ENCODE assay signal across 10 mouse cellular contexts in the genomic region with DNA sequence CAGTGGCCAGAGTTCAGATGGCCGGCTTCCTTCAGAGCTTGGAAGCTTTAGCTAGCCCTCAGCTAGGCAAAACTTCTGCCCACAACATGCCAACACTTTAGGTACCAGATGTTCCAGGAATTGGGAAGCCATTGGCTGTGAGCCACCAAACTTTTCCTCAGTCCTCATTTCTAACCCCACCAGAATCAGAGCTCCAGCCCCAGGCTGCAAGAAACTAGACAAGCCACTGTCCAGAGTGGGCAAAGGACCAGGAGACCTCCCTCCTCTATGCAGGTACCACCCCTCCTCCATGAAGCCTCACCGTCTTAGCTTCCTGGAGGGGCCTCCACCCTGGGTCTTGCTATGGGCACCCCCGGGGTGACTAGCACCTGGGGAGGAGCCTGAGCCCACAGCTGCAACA. TPM values are rescaled to one million over a fixed set of nuclear protein-coding genes. Genes with fewer than 3 reads are reported as not detected.
A peak's percentile ranks its signal among the peaks of the same experiment; 100 is the strongest.
DNase-seq lines count a peak whose midpoint lies in the region; ATAC-seq and TF ChIP-seq lines count a peak whose summit lies in the region.
"Had no signal": no experiment of that assay in that cellular context is flagged by ENCODE, and none has a peak within 500 bp of the region (broad histone marks: within the 10 kb centered on the region; RNA-seq: fewer than 3 reads in every experiment).

No protein-coding gene starts in this region.

- H3K9me3 ChIP-seq in lung, embryonic 14.5 days (ENCODE audit: low read depth, low read length): no peaks in the 10 kb centered on the region
- H3K9me3 ChIP-seq in intestine, embryonic 15.5 days: no peaks in the 10 kb centered on the region
- H3K9me3 ChIP-seq: liver, embryonic 13.5 days had no signal

- TF ChIP-seq CTCF in lung, embryonic 14.5 days (IDR thresholded peaks at IDR 0.05; ENCODE audit: low read depth): no peak
- TF ChIP-seq CTCF in small intestine, adult 2 months (IDR thresholded peaks at IDR 0.05; ENCODE audit: extremely low read depth, insufficient read length, insufficient replicate concordance, low read depth, low read length): no peak

- 49% methylated on average over 3 of the region's 3 CpGs for WGBS in lung, embryonic 14.5 days
- 59% methylated on average over 3 of the region's 3 CpGs for WGBS in intestine, embryonic 15.5 days
- WGBS in small intestine, adult 2 months: 26% methylated on average over 3 of the region's 3 CpGs

- H3K9ac ChIP-seq in lung, embryonic 14.5 days: no peak overlapping the region
- H3K9ac ChIP-seq in intestine, embryonic 15.5 days: 0 out of 2 replicates have a peak overlapping the region, but pooled peaks have one; percentile 20

- H3K27ac ChIP-seq in lung, embryonic 14.5 days (ENCODE audit: low read depth): no peak overlapping the region
- no peak overlapping the region for H3K27ac ChIP-seq in intestine, embryonic 15.5 days
- peak overlapping the region; percentile 97 for H3K27ac ChIP-seq in small intestine, adult 2 months (ENCODE audit: insufficient read depth, low read depth, low read length)
- H3K27ac ChIP-seq: liver, embryonic 13.5 days had no signal

- no peak for ATAC-seq in lung, embryonic 14.5 days (ENCODE audit: insufficient read depth)
- ATAC-seq in intestine, embryonic 15.5 days: no peak

- H3K36me3 ChIP-seq in lung, embryonic 14.5 days (ENCODE audit: insufficient read depth): peaks cover 25% of the 10 kb centered on the region; the same call in 1 of the 2 replicates
- H3K36me3 ChIP-seq in intestine, embryonic 15.5 days: peaks cover 12% of the 10 kb centered on the region; the same call in 1 of the 2 replicates
- peaks cover 52% of the 10 kb centered on the region for H3K36me3 ChIP-seq in small intestine, adult 2 months (ENCODE audit: control insufficient read depth, insufficient read depth, low read length)
- H3K36me3 ChIP-seq: liver, embryonic 13.5 days had no signal

- H3K4me2 ChIP-seq in lung, embryonic 14.5 days: peak overlapping the region; percentile 90
- H3K4me2 ChIP-seq in intestine, embryonic 15.5 days (replicated peaks): peak overlapping the region; percentile 88

- no peak for TF ChIP-seq POLR2A in small intestine, adult 2 months (IDR thresholded peaks at IDR 0.05; ENCODE audit: low read depth, low read length)

- H3K4me3 ChIP-seq in lung, embryonic 14.5 days (ENCODE audit: low read depth, low read length): 0 out of 2 replicates have a peak overlapping the region, but pooled peaks have one; percentile 48
- peak overlapping the region; percentile 49; the same call in 1 of the 2 replicates for H3K4me3 ChIP-seq in intestine, embryonic 15.5 days (replicated peaks)
- H3K4me3 ChIP-seq in small intestine, adult 2 months (ENCODE audit: low read depth, low read length): peak overlapping the region; percentile 95

- peak; percentile 17 for DNase-seq in adrenal gland, adult 8-10 months
- no peak for DNase-seq in adrenal gland, postnatal 14 days
- DNase-seq in lung, embryonic 14.5 days: no peak
- DNase-seq in lung, postnatal 10 days: no peak
- DNase-seq in adrenal gland, postnatal 4 days (ENCODE audit: low spot score in 2 of 2): no peak
- no peak for DNase-seq in spleen, postnatal 14 days (ENCODE audit: low spot score in 2 of 2)

- H3K4me1 ChIP-seq in lung, embryonic 14.5 days (ENCODE audit: insufficient read depth): peaks cover 15% of the 10 kb centered on the region
- H3K4me1 ChIP-seq in intestine, embryonic 15.5 days (replicated peaks): peaks cover 34% of the 10 kb centered on the region
- H3K4me1 ChIP-seq in small intestine, adult 2 months (ENCODE audit: control insufficient read depth, insufficient read depth, insufficient read length, low read length): peaks cover 18% of the 10 kb centered on the region

- H3K27me3 ChIP-seq in lung, embryonic 14.5 days (ENCODE audit: insufficient read depth, low read length): peaks cover 58% of the 10 kb centered on the region
- peaks cover 38% of the 10 kb centered on the region for H3K27me3 ChIP-seq in intestine, embryonic 15.5 days (replicated peaks)
- no peaks in the 10 kb centered on the region; the same call in 1 of the 2 replicates for H3K27me3 ChIP-seq in small intestine, adult 2 months (ENCODE audit: control insufficient read depth, insufficient read depth, low read length)

RNA-seq across cellular contexts. Expression of gene Gm49601, which starts 0.9 kb away (rescaled TPM):
- 1 to 10 TPM; 3.6 to 8.5 (median 5.6) TPM for total RNA-seq in adrenal gland, adult 8-10 months (2022)
- 3.4 and 4.5 TPM in 2 replicates for total RNA-seq in adrenal gland, postnatal 14 days (2021)
- polyA plus RNA-seq in lung, embryonic 14.5 days (2014; fragmentation: Nextera tagmentation; extraction: Ambion mirVana): 1.2 and 1.7 TPM in 2 replicates
- polyA plus RNA-seq in intestine, embryonic 15.5 days (2015; fragmentation: Nextera tagmentation; extraction: Ambion mirVana): 3.5 and 4.3 TPM in 2 replicates
- 22.7 and 156 TPM in 2 replicates for polyA plus RNA-seq in small intestine, adult 2 months (2012; rRNA removed)
- total RNA-seq in adrenal gland, postnatal 4 days (2021): 10 to 100 TPM in 1 of 2 experiments, 1 to 10 TPM in 1; 7.3 to 10.7 TPM
- total RNA-seq: common myeloid progenitor, adult 5-6 weeks had no signal

RNA-seq across cellular contexts. Expression of gene Sept5, which starts 2.6 kb away (rescaled TPM):
- 10 to 100 TPM in 3 of 4 experiments, 1 to 10 TPM in 1; 8.5 to 18.5 (median 12.0) TPM for total RNA-seq in adrenal gland, adult 8-10 months (2022)
- 12.1 and 15.2 TPM in 2 replicates for total RNA-seq in adrenal gland, postnatal 14 days (2021)
- polyA plus RNA-seq in lung, embryonic 14.5 days (2014; fragmentation: Nextera tagmentation; extraction: Ambion mirVana): 19.3 and 20.1 TPM in 2 replicates
- polyA plus RNA-seq in intestine, embryonic 15.5 days (2015; fragmentation: Nextera tagmentation; extraction: Ambion mirVana): 39.0 and 42.7 TPM in 2 replicates
- polyA plus RNA-seq in small intestine, adult 2 months (2012; rRNA removed): 64.1 and 381 TPM in 2 replicates
- 10 to 100 TPM; 18.9 to 28.7 TPM for total RNA-seq in adrenal gland, postnatal 4 days (2021)

RNA-seq across cellular contexts. Expression of gene Gp1bb, which starts 5.0 kb away (rescaled TPM):
- not detected for total RNA-seq in adrenal gland, adult 8-10 months (2022)
- total RNA-seq in adrenal gland, postnatal 14 days (2021): 0.41 TPM in 2 replicates
- 3.8 and 4.1 TPM in 2 replicates for polyA plus RNA-seq in lung, embryonic 14.5 days (2014; fragmentation: Nextera tagmentation; extraction: Ambion mirVana)
- 2.2 and 2.5 TPM in 2 replicates for polyA plus RNA-seq in intestine, embryonic 15.5 days (2015; fragmentation: Nextera tagmentation; extraction: Ambion mirVana)
- polyA plus RNA-seq in small intestine, adult 2 months (2012; rRNA removed): 35.8 and 580 TPM in 2 replicates
- 1 to 10 TPM in 1 of 2 experiments, under 1 TPM in 1; 0.39 to 1.1 TPM for total RNA-seq in adrenal gland, postnatal 4 days (2021)

RNA-seq across cellular contexts. Expression of gene Tbx1, which starts 36.7 kb away (rescaled TPM):
- not detected for total RNA-seq in adrenal gland, adult 8-10 months (2022)
- 2.5 TPM in 1 of 2 replicates, not detected in the other for total RNA-seq in adrenal gland, postnatal 14 days (2021)
- 12.0 and 15.8 TPM in 2 replicates for polyA plus RNA-seq in lung, embryonic 14.5 days (2014; fragmentation: Nextera tagmentation; extraction: Ambion mirVana)
- 0.23 and 0.49 TPM in 2 replicates for polyA plus RNA-seq in intestine, embryonic 15.5 days (2015; fragmentation: Nextera tagmentation; extraction: Ambion mirVana)
- 2.6 and 8.3 TPM in 2 replicates for polyA plus RNA-seq in small intestine, adult 2 months (2012; rRNA removed)
- total RNA-seq in adrenal gland, postnatal 4 days (2021): 1 to 10 TPM in 1 of 2 experiments, under 1 TPM in 1; 0.59 to 1.0 TPM
- total RNA-seq: common myeloid progenitor, adult 5-6 weeks had no signal
